Mouse (Mus musculus): Measurements from ENCODE around the gene Gm10065. TPM values are rescaled to one million over a fixed set of nuclear protein-coding genes. Genes with fewer than 3 reads are reported as not detected.

The Gm10065 gene
- polyA plus RNA-seq, 1 experiment from 2014 or later, result not detected

- Histone ChIP-seq H3K36me3 (ENCODE audit: control insufficient read depth, insufficient read depth, low read length) (peaks cover 18% of the 10 kb centered on the region; the same call in 1 of the 2 replicates), H3K9ac (ENCODE audit: low read length) (no peak overlapping the region), H3K9me3 (replicated peaks; ENCODE audit: control insufficient read depth, low read length) (no peaks in the 10 kb centered on the region), H3K27me3 (ENCODE audit: control insufficient read depth, insufficient read depth, low read length) (no peaks in the 10 kb centered on the region), H3K27ac (ENCODE audit: low read length) (no peak overlapping the region), H3K4me3 (replicated peaks; ENCODE audit: low read length) (no peak overlapping the region), H3K4me2 (ENCODE audit: low read depth, low read length) (no peak overlapping the region), H3K4me1 (ENCODE audit: control insufficient read depth, insufficient read depth, low read length) (no peaks in the 10 kb centered on the region)
- ATAC-seq (ENCODE audit: insufficient read depth, low FRiP score), result no peak
- 90% methylated on average over 9 of the region's 9 CpGs for WGBS
Observed at GRCm38 (mm10) chr13:21446796-21447195, 32.4 kb downstream of the Gm10065 start.

- Histone ChIP-seq H3K27ac (ENCODE audit: low read length) (peak overlapping the region; percentile 85), H3K4me3 (replicated peaks; ENCODE audit: low read length) (peak overlapping the region; percentile 68), H3K4me2 (ENCODE audit: low read depth, low read length) (peak overlapping the region; percentile 88), H3K36me3 (ENCODE audit: control insufficient read depth, insufficient read depth, low read length) (0 out of 2 replicates have a peak, but pooled peaks cover 9% of the 10 kb centered on the region), H3K9ac (ENCODE audit: low read length) (peak overlapping the region; percentile 83), H3K4me1 (ENCODE audit: control insufficient read depth, insufficient read depth, low read length) (no peaks in the 10 kb centered on the region), H3K27me3 (ENCODE audit: control insufficient read depth, insufficient read depth, low read length) (no peaks in the 10 kb centered on the region), H3K9me3 (replicated peaks; ENCODE audit: control insufficient read depth, low read length) (no peaks in the 10 kb centered on the region)
- no peak for ATAC-seq (ENCODE audit: insufficient read depth, low FRiP score)
- 17% methylated on average over 10 of the region's 10 CpGs for WGBS
Observed at GRCm38 (mm10) chr13:21441207-21441572, 38.1 kb downstream of the Gm10065 start.

DNA sequence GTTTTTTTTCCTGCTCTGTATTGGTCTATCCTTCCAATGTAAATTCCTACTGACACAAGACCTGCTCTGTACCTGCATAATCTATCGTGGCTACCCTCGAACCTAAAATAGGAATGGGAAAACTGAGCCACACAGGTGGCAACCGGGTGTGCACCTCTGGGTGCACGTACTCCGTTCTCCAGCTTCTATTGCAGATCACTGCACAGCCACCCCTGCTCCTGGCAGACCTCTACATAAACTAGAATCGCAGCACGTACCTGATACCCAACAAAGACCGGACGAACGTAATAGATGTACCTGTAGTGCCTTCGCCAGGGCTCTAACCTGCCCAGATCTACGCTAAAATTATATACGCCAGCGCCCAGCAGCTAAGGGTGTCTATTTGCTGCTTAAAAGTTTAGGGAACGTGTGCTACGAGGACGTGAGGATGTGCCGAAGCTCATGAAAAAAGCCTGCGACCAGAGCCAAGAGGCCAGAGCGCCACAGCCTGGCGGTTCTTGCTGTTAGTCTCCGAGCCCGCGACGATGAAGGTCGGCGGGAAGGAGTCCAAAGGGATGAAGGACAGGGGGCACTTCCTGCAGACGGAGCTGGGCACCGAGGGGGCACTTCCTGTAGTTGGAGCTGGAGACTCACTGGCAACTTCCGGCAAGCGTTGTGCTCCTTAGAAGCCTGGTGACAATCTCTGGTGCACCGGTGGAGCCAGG lies 38.6 kb downstream of the Gm10065 start, which contains the start of gene Pgbd1:
TSS of gene Pgbd1 (minus strand) at position 556 of the 704 bp plus-strand sequence.
- Histone ChIP-seq H3K9ac (ENCODE audit: low read length) (peak within 1 kb of the TSS; percentile 83), H3K4me3 (replicated peaks; ENCODE audit: low read length) (peak within 1 kb of the TSS; percentile 68), H3K27ac (ENCODE audit: low read length) (peak within 1 kb of the TSS; percentile 85), H3K9me3 (replicated peaks; ENCODE audit: control insufficient read depth, low read length) (no peaks in the 10 kb centered on the region), H3K4me2 (ENCODE audit: low read depth, low read length) (peak within 1 kb of the TSS; percentile 88), H3K27me3 (ENCODE audit: control insufficient read depth, insufficient read depth, low read length) (no peaks in the 10 kb centered on the region), H3K4me1 (ENCODE audit: control insufficient read depth, insufficient read depth, low read length) (no peaks in the 10 kb centered on the region), H3K36me3 (ENCODE audit: control insufficient read depth, insufficient read depth, low read length) (0 out of 2 replicates have a peak, but pooled peaks cover 9% of the 10 kb centered on the region)
- peak; percentile 81 for ATAC-seq (ENCODE audit: insufficient read depth, low FRiP score)
- WGBS, result 1% methylated on average over 32 of the region's 32 CpGs

DNA sequence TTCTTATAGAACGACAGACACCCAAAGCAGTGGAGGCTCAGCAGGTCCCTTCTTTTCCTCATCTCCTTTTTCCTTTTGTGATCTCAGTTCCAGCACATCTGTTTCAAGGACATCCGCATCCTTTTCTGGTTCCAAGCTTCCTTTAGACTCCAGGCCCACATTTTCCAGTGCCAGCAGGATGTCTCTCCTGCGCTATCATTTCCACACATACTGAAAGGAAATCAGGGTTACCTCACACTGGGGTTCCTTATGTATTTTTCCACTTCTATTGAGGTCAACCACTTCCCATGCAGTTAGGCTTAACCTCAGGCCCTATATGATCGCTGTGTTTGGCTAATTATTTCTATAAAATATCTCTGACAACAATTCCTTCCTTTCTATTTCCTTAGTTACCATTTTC lies 43.8 kb downstream of the Gm10065 start:
- H3K27me3 ChIP-seq (ENCODE audit: control insufficient read depth, insufficient read depth, low read length), result no peaks in the 10 kb centered on the region
- no peaks in the 10 kb centered on the region for H3K4me1 ChIP-seq (ENCODE audit: control insufficient read depth, insufficient read depth, low read length)
- no peaks in the 10 kb centered on the region for H3K9me3 ChIP-seq (replicated peaks; ENCODE audit: control insufficient read depth, low read length)
- 80% methylated on average over 4 of the region's 4 CpGs for WGBS
- no peak overlapping the region for H3K9ac ChIP-seq (ENCODE audit: low read length)
- no peaks in the 10 kb centered on the region for H3K36me3 ChIP-seq (ENCODE audit: control insufficient read depth, insufficient read depth, low read length)
- no peak overlapping the region for H3K4me2 ChIP-seq (ENCODE audit: low read depth, low read length)
- no peak overlapping the region for H3K4me3 ChIP-seq (replicated peaks; ENCODE audit: low read length)
- ATAC-seq (ENCODE audit: insufficient read depth, low FRiP score), result no peak
- H3K27ac ChIP-seq (ENCODE audit: low read length), result no peak overlapping the region

MicroRNAs within 50 kb of the gene (microRNA counts, 519-probe panel; counts per million panel counts)
- 2,931 counts per million, percentile 67 among the panel's probes with 10 or more counts for microRNA mmu-miR-1896

Small RNAs within 50 kb of the gene (microRNA-seq; reads per million reads assigned to microRNA genes)
- not detected for gene Mir1896

Other genes with a start within 250 kb of the Gm10065 start
- not detected in 2 replicates for gene Gpx5, start 186.7 kb downstream of the Gm10065 start, polyA plus RNA-seq (2015; fragmentation: Nextera tagmentation; extraction: Ambion mirVana)
- not detected in 2 replicates for gene Gpx6, start 167.3 kb downstream of the Gm10065 start, polyA plus RNA-seq (2015; fragmentation: Nextera tagmentation; extraction: Ambion mirVana)
- not detected in 2 replicates for gene Olfr1367, start 132.5 kb downstream of the Gm10065 start, polyA plus RNA-seq (2015; fragmentation: Nextera tagmentation; extraction: Ambion mirVana)
- 8.6 and 9.6 TPM in 2 replicates for gene Zscan12, start 116.6 kb downstream of the Gm10065 start, polyA plus RNA-seq (2015; fragmentation: Nextera tagmentation; extraction: Ambion mirVana)
- gene Zkscan3, start 76.7 kb downstream of the Gm10065 start, polyA plus RNA-seq (2015; fragmentation: Nextera tagmentation; extraction: Ambion mirVana), result 66.8 and 73.7 TPM in 2 replicates
- 2.3 and 2.4 TPM in 2 replicates for gene Pgbd1, start 38.4 kb downstream of the Gm10065 start, polyA plus RNA-seq (2015; fragmentation: Nextera tagmentation; extraction: Ambion mirVana)
- gene Zscan26, start 25.7 kb downstream of the Gm10065 start, polyA plus RNA-seq (2015; fragmentation: Nextera tagmentation; extraction: Ambion mirVana), result 27.1 and 30.3 TPM in 2 replicates
- 1.3 and 1.6 TPM in 2 replicates for gene Nkapl, start 10.9 kb downstream of the Gm10065 start, polyA plus RNA-seq (2015; fragmentation: Nextera tagmentation; extraction: Ambion mirVana)
- gene Zkscan4, start 534 bp downstream of the Gm10065 start, polyA plus RNA-seq (2015; fragmentation: Nextera tagmentation; extraction: Ambion mirVana), result 2.8 and 3.4 TPM in 2 replicates
- 0.48 and 1.3 TPM in 2 replicates for gene AK157302, start 15.8 kb upstream of the Gm10065 start, polyA plus RNA-seq (2015; fragmentation: Nextera tagmentation; extraction: Ambion mirVana)
- 6.7 and 20.9 TPM in 2 replicates for gene Gm11273, start 22.0 kb upstream of the Gm10065 start, polyA plus RNA-seq (2015; fragmentation: Nextera tagmentation; extraction: Ambion mirVana)
- 6.1 and 6.8 TPM in 2 replicates for gene Zkscan8, start 51.7 kb upstream of the Gm10065 start, polyA plus RNA-seq (2015; fragmentation: Nextera tagmentation; extraction: Ambion mirVana)
- 0.14 and 0.18 TPM in 2 replicates for gene Olfr1366, start 63.4 kb upstream of the Gm10065 start, polyA plus RNA-seq (2015; fragmentation: Nextera tagmentation; extraction: Ambion mirVana)
- gene Olfr1535, start 80.5 kb upstream of the Gm10065 start, polyA plus RNA-seq (2015; fragmentation: Nextera tagmentation; extraction: Ambion mirVana), result 0.13 TPM in 1 of 2 replicates, not detected in the other
- gene Olfr1364, start 102.3 kb upstream of the Gm10065 start, polyA plus RNA-seq (2015; fragmentation: Nextera tagmentation; extraction: Ambion mirVana), result not detected in 2 replicates
- not detected in 2 replicates for gene Olfr1362, start 134.6 kb upstream of the Gm10065 start, polyA plus RNA-seq (2015; fragmentation: Nextera tagmentation; extraction: Ambion mirVana)
- gene Olfr11, start 163.1 kb upstream of the Gm10065 start, polyA plus RNA-seq (2015; fragmentation: Nextera tagmentation; extraction: Ambion mirVana), result not detected in 2 replicates
- not detected in 2 replicates for gene Olfr1361, start 183.9 kb upstream of the Gm10065 start, polyA plus RNA-seq (2015; fragmentation: Nextera tagmentation; extraction: Ambion mirVana)
- not detected in 2 replicates for gene Olfr1360, start 198.0 kb upstream of the Gm10065 start, polyA plus RNA-seq (2015; fragmentation: Nextera tagmentation; extraction: Ambion mirVana)
- gene Olfr1359, start 218.7 kb upstream of the Gm10065 start, polyA plus RNA-seq (2015; fragmentation: Nextera tagmentation; extraction: Ambion mirVana), result not detected in 2 replicates
- gene Hist1h2bl, start 236.7 kb upstream of the Gm10065 start, polyA plus RNA-seq (2015; fragmentation: Nextera tagmentation; extraction: Ambion mirVana), result 1.5 and 3.8 TPM in 2 replicates
- gene Hist1h2ai, start 237.0 kb upstream of the Gm10065 start, polyA plus RNA-seq (2015; fragmentation: Nextera tagmentation; extraction: Ambion mirVana), result 7.3 and 11.8 TPM in 2 replicates
- gene Hist1h3h, start 238.2 kb upstream of the Gm10065 start, polyA plus RNA-seq (2015; fragmentation: Nextera tagmentation; extraction: Ambion mirVana), result 4.6 and 5.6 TPM in 2 replicates
- gene Hist1h2bm, start 242.6 kb upstream of the Gm10065 start, polyA plus RNA-seq (2015; fragmentation: Nextera tagmentation; extraction: Ambion mirVana), result 1.9 and 2.5 TPM in 2 replicates

All from stomach, embryonic 16.5 days (tissue).